Mouse (Mus musculus): ENCODE measurements around the gene Pigc.

- TF ChIP-seq CTCF (IDR thresholded peaks at IDR 0.05; ENCODE audit: control insufficient read depth, insufficient read depth, low read length) (no peak), POLR2A (IDR thresholded peaks at IDR 0.05; ENCODE audit: borderline replicate concordance, control insufficient read depth, low read depth, low read length) (no peak)
Measured at GRCm38 (mm10) chr1:162003729-162004517, 34.9 kb downstream of the Pigc start.

All from bone marrow, adult 2 months (tissue).